In the genomic region with DNA sequence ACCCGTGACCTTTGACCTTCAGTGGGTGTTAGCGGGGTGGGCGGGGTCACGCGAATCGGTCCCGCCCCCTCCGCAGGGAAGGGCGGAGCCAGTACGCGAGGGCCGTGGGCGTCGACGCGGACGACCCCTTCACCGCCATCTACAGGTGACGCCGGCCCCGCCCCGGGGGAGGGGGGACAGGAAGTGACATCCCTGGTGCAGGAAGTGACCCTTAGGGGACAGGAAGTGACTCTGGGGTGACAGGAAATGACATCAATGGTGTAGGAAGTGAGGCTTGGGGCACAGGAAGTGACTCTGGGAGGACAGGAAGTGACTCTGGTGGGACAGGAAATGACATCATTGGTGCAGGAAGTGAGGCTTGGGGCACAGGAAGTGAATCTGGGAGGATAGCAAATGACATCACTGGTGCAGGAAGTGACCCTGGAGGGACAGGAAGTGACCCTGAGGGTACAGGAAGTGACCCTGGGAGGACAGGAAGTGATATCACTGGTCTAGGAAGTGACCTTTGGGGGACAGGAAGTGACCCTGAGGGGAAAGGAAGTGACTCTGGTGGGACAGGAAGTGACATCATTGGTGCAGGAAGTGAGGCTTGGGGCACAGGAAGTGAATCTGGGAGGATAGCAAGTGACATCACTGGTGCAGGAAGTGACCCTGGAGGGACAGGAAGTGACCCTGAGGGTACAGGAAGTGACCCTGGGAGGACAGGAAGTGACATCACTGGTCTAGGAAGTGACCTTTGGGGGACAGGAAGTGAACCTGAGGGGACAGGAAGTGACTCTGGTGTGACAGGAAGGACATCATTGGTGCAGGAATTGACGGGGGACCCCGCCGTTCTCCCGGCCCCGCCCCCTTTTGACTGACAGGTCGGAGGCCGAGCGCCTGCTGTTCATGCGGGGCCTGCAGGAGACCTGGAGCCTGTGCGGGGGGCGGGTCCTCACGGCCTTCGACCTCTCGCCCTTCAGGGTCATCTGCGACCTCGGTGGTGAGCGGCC, we compare ENCODE assay signal across 11 mouse cellular contexts. TPM values are rescaled to one million over a fixed set of nuclear protein-coding genes. Genes with fewer than 3 reads are reported as not detected.
A peak's percentile ranks its signal among the peaks of the same experiment; 100 is the strongest.
DNase-seq lines count a peak whose midpoint lies in the region; ATAC-seq and TF ChIP-seq lines count a peak whose summit lies in the region.
"Had no signal": no experiment of that assay in that cellular context is flagged by ENCODE, and none has a peak within 500 bp of the region (broad histone marks: within the 10 kb centered on the region; RNA-seq: fewer than 3 reads in every experiment).

No protein-coding gene starts in this region.

- peaks cover 19% of the 10 kb centered on the region for H3K36me3 ChIP-seq in lung, embryonic 16.5 days (ENCODE audit: control insufficient read depth, insufficient read depth, low read length)
- no peaks in the 10 kb centered on the region for H3K36me3 ChIP-seq in hindbrain, postnatal 0 days (ENCODE audit: insufficient read depth, low read length)

- H3K9me3 ChIP-seq in lung, embryonic 16.5 days (ENCODE audit: control insufficient read depth, low read length): peaks cover 51% of the 10 kb centered on the region
- H3K9me3 ChIP-seq in hindbrain, postnatal 0 days (ENCODE audit: low read length): peaks cover 17% of the 10 kb centered on the region

- H3K27me3 ChIP-seq in lung, embryonic 16.5 days (ENCODE audit: control insufficient read depth, insufficient read depth, low read depth, low read length): no peaks in the 10 kb centered on the region
- H3K27me3 ChIP-seq in hindbrain, postnatal 0 days (ENCODE audit: insufficient read depth, low read length): no peaks in the 10 kb centered on the region
- H3K27me3 ChIP-seq: CH12.LX had no signal

- H3K4me2 ChIP-seq in lung, embryonic 16.5 days (ENCODE audit: low read depth, low read length): no peak overlapping the region
- no peak overlapping the region for H3K4me2 ChIP-seq in hindbrain, postnatal 0 days (ENCODE audit: low read depth, low read length)

- DNase-seq in cerebellum, postnatal 4 days (ENCODE audit: low spot score in 2 of 2): no peak
- DNase-seq in lung, postnatal 14 days: no peak
- peak; percentile 65 for DNase-seq in brain, embryonic 18.5 days (ENCODE audit: low read depth, low spot score)
- DNase-seq in hindbrain, postnatal 0 days (ENCODE audit: low spot score): peak; percentile 53
- peak; percentile 88 for DNase-seq in naive thymus-derived CD4-positive, alpha-beta T cell, adult 2 months (ENCODE audit: low read depth)
- DNase-seq in spleen, postnatal 36 days (ENCODE audit: low spot score in 2 of 2): no peak

- no peaks in the 10 kb centered on the region for H3K4me1 ChIP-seq in lung, embryonic 16.5 days (replicated peaks; ENCODE audit: control insufficient read depth, insufficient read depth, low read length)
- no peaks in the 10 kb centered on the region for H3K4me1 ChIP-seq in hindbrain, postnatal 0 days (ENCODE audit: insufficient read depth, low read length)

- no peak overlapping the region for H3K9ac ChIP-seq in lung, embryonic 16.5 days (ENCODE audit: low read length)
- H3K9ac ChIP-seq in hindbrain, postnatal 0 days (replicated peaks; ENCODE audit: low read length): no peak overlapping the region

- peak; percentile 63 for ATAC-seq in cerebellum, adult (ENCODE audit: insufficient number of reproducible peaks, low FRiP score, low TSS enrichment)
- peak; percentile 44; the same call in 1 of the 2 replicates for ATAC-seq in lung, embryonic 16.5 days (ENCODE audit: low read depth)
- peak; percentile 46 for ATAC-seq in hindbrain, postnatal 0 days

- no peak overlapping the region for H3K4me3 ChIP-seq in lung, embryonic 16.5 days (ENCODE audit: low read length)
- no peak overlapping the region for H3K4me3 ChIP-seq in hindbrain, postnatal 0 days (ENCODE audit: low read length)
- H3K4me3 ChIP-seq: erythroblast, embryonic 14.5 days had no signal

- no peak for TF ChIP-seq CTCF in hindbrain, postnatal 0 days (IDR thresholded peaks at IDR 0.05; ENCODE audit: low read depth)

- no peak overlapping the region for H3K27ac ChIP-seq in lung, embryonic 16.5 days (ENCODE audit: low read length)
- H3K27ac ChIP-seq in hindbrain, postnatal 0 days: no peak overlapping the region

- 85% methylated on average over 39 of the region's 39 CpGs for WGBS in lung, embryonic 16.5 days
- WGBS in hindbrain, postnatal 0 days: 86% methylated on average over 39 of the region's 39 CpGs

RNA-seq across cellular contexts. Expression of a gene that starts 2.7 kb away (rescaled TPM):
- polyA plus RNA-seq in lung, embryonic 16.5 days (2015; fragmentation: Nextera tagmentation; extraction: Ambion mirVana): not detected in 2 replicates
- not detected in 2 replicates for total RNA-seq in hindbrain, postnatal 0 days (2014; rRNA removed)
- polyA plus RNA-seq in hindbrain, postnatal 0 days (2015; fragmentation: Nextera tagmentation; extraction: Ambion mirVana): not detected in 2 replicates
- total RNA-seq: CH12.LX; liver, adult 2 months had no signal
- polyA plus RNA-seq: erythroblast, embryonic 14.5 days; liver, adult 2 months had no signal

Comparison
In these comparisons a context has a peak if more than half of its experiments do, and no peak if none do; other contexts are left out.
1. DNase-seq: peak in brain, embryonic 18.5 days (single experiment), hindbrain, postnatal 0 days (single experiment) and naive thymus-derived CD4-positive, alpha-beta T cell, adult 2 months (single experiment); none in cerebellum, postnatal 4 days (0 of 2), lung, postnatal 14 days (single experiment) and spleen, postnatal 36 days (0 of 2).
2. Peak in every context shown above with its lines, with median percentiles within 50 percentile points of each other: ATAC-seq.